Comparison of ENCODE assay signal across 11 mouse cellular contexts in the genomic region with DNA sequence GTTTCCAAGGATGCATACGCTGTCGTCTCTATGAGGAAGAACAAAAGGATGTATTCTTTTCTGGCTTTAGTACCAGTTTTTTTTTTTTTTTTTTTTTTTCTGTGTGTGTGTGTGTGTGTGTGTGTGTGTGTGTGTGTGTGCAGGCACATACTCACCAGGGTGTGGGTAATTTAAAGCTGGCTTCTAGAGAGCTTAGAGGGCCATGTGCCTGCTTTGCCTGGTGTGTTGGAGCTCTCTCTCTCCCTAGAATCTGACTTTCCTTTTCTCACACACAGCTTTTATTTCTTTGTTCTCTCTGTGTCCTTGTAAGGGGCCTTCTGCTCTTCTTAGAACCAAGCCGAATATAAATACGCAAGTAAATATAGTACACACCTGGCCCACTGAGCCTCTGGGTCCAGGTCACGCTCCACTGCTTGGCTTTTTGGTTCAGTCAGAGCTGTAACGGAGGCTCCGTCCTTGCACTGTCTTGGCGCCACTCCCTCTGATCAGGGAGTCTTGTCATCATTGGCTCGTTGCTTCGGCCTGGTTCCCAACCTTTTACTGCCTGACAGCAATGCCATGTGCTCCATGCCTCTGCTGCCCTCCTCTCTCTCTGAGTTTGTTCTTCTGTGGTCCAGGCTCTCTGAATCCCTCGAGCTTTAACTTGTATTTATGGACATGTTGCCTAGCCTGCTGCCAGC.
A peak's percentile ranks its signal among the peaks of the same experiment; 100 is the strongest.
DNase-seq lines count a peak whose midpoint lies in the region; ATAC-seq lines count a peak whose summit lies in the region.
"Had no signal": no experiment of that assay in that cellular context is flagged by ENCODE, and none has a peak within 500 bp of the region (broad histone marks: within the 10 kb centered on the region; RNA-seq: fewer than 3 reads in every experiment).

No protein-coding gene starts in this region.

- H3K27ac ChIP-seq in forebrain, embryonic 15.5 days (replicated peaks) = no peak overlapping the region
- no peak overlapping the region for H3K27ac ChIP-seq in forebrain, embryonic 10.5 days
- H3K27ac ChIP-seq in hindbrain, embryonic 14.5 days = no peak overlapping the region
- H3K27ac ChIP-seq in heart, embryonic 12.5 days (ENCODE audit: poor library complexity, severe bottlenecking) = no peak overlapping the region

- H3K9ac ChIP-seq in forebrain, embryonic 15.5 days (replicated peaks) = no peak overlapping the region
- no peak overlapping the region for H3K9ac ChIP-seq in hindbrain, embryonic 14.5 days
- H3K9ac ChIP-seq in heart, embryonic 12.5 days = no peak overlapping the region

- no peaks in the 10 kb centered on the region for H3K27me3 ChIP-seq in forebrain, embryonic 15.5 days
- no peaks in the 10 kb centered on the region for H3K27me3 ChIP-seq in forebrain, embryonic 10.5 days (ENCODE audit: poor library complexity, severe bottlenecking)
- H3K27me3 ChIP-seq in hindbrain, embryonic 14.5 days (ENCODE audit: control insufficient read depth, insufficient read depth, low read length) = no peaks in the 10 kb centered on the region
- H3K27me3 ChIP-seq in heart, embryonic 12.5 days (replicated peaks) = no peaks in the 10 kb centered on the region
- H3K27me3 ChIP-seq: Patski had no signal

- 68% methylated on average over 11 of the region's 11 CpGs for WGBS in forebrain, embryonic 15.5 days
- WGBS in forebrain, embryonic 10.5 days = 76% methylated on average over 11 of the region's 11 CpGs
- 57% methylated on average over 11 of the region's 11 CpGs for WGBS in hindbrain, embryonic 14.5 days
- WGBS in heart, embryonic 12.5 days = 77% methylated on average over 11 of the region's 11 CpGs

- ATAC-seq in forebrain, embryonic 15.5 days (replicated peaks) = peak; percentile 47; the same call in 1 of the 2 replicates
- ATAC-seq in hindbrain, embryonic 14.5 days (ENCODE audit: low FRiP score) = peak; percentile 41; the same call in 1 of the 2 replicates
- no peak for ATAC-seq in heart, embryonic 12.5 days (ENCODE audit: insufficient number of reproducible peaks, low FRiP score)
- ATAC-seq: Patski had no signal

- no peak overlapping the region for H3K4me2 ChIP-seq in forebrain, embryonic 15.5 days (replicated peaks)
- H3K4me2 ChIP-seq in hindbrain, embryonic 14.5 days (replicated peaks) = no peak overlapping the region
- no peak overlapping the region for H3K4me2 ChIP-seq in heart, embryonic 12.5 days

- no peak overlapping the region for H3K4me3 ChIP-seq in forebrain, embryonic 15.5 days
- no peak overlapping the region for H3K4me3 ChIP-seq in forebrain, embryonic 10.5 days
- H3K4me3 ChIP-seq in hindbrain, embryonic 14.5 days (replicated peaks; ENCODE audit: low read length) = no peak overlapping the region
- no peak overlapping the region for H3K4me3 ChIP-seq in heart, embryonic 12.5 days
- H3K4me3 ChIP-seq: erythroblast, embryonic 14.5 days had no signal

- H3K4me1 ChIP-seq in forebrain, embryonic 15.5 days = peaks cover 14% of the 10 kb centered on the region; the same call in 1 of the 2 replicates
- H3K4me1 ChIP-seq in forebrain, embryonic 10.5 days = peaks cover 3% of the 10 kb centered on the region; the same call in 1 of the 2 replicates
- peaks cover 11% of the 10 kb centered on the region; the same call in 1 of the 2 replicates for H3K4me1 ChIP-seq in hindbrain, embryonic 14.5 days (replicated peaks; ENCODE audit: control insufficient read depth, insufficient read depth, low read length)
- peaks cover 7% of the 10 kb centered on the region; the same call in 1 of the 2 replicates for H3K4me1 ChIP-seq in heart, embryonic 12.5 days (replicated peaks)

- no peaks in the 10 kb centered on the region for H3K36me3 ChIP-seq in forebrain, embryonic 15.5 days
- no peaks in the 10 kb centered on the region for H3K36me3 ChIP-seq in forebrain, embryonic 10.5 days (replicated peaks)
- no peaks in the 10 kb centered on the region for H3K36me3 ChIP-seq in hindbrain, embryonic 14.5 days (replicated peaks; ENCODE audit: control insufficient read depth, insufficient read depth)
- no peaks in the 10 kb centered on the region for H3K36me3 ChIP-seq in heart, embryonic 12.5 days

- H3K9me3 ChIP-seq in forebrain, embryonic 15.5 days = no peaks in the 10 kb centered on the region
- H3K9me3 ChIP-seq in forebrain, embryonic 10.5 days = no peaks in the 10 kb centered on the region
- H3K9me3 ChIP-seq in hindbrain, embryonic 14.5 days (ENCODE audit: control insufficient read depth, low read length) = no peaks in the 10 kb centered on the region
- no peaks in the 10 kb centered on the region for H3K9me3 ChIP-seq in heart, embryonic 12.5 days (replicated peaks)

- DNase-seq in forebrain, embryonic 10.5 days (ENCODE audit: extremely low spot score, low spot score) = no peak
- peak; percentile 89 for DNase-seq in A20 (ENCODE audit: low read depth, low spot score)
- DNase-seq in cerebellum, adult 8-10 months = peak; percentile 68
- no peak for DNase-seq in hindbrain, embryonic 14.5 days (ENCODE audit: low spot score)
- DNase-seq in spleen, postnatal 14 days (ENCODE audit: low spot score in 2 of 2) = no peak
- no peak for DNase-seq in frontal cortex, postnatal 10 days (ENCODE audit: low spot score in 2 of 2)
- DNase-seq: heart, postnatal 4 days had no signal

Comparison
In these comparisons a context has a peak if more than half of its experiments do, and no peak if none do; other contexts are left out.
1. DNase-seq: peak in A20 (single experiment) and cerebellum, adult 8-10 months (single experiment); none in forebrain, embryonic 10.5 days (single experiment), hindbrain, embryonic 14.5 days (single experiment), spleen, postnatal 14 days (0 of 2) and frontal cortex, postnatal 10 days (0 of 2).